Mouse (Mus musculus) right cerebral cortex, postnatal 36 days (tissue): Measurements from ENCODE around the gene Por.

Experiments used
- DNase-seq, 2 experiments: peaks; one replicate each; pipeline ENCODE4 v3.0.0; 2022; ENCODE audit warnings: low spot score in 2 of 2, mixed read lengths in 1 of 2

The Por gene

GRCm38 (mm10) chr5:135726641-135727346 is 57.0 kb downstream of the Por start:
- DNase-seq = no peak

- DNase-seq = no peak
Measured at GRCm38 (mm10) chr5:135727871-135728270, 58.0 kb downstream of the Por start.

- DNase-seq = no peak
Measured at GRCm38 (mm10) chr5:135728361-135728760, 58.5 kb downstream of the Por start.

- no peak for DNase-seq
Measured at GRCm38 (mm10) chr5:135729351-135729750, 59.5 kb downstream of the Por start.

GRCm38 (mm10) chr5:135730278-135730677 is 60.4 kb downstream of the Por start:
- DNase-seq = no peak

GRCm38 (mm10) chr5:135730916-135731315 is 61.1 kb downstream of the Por start:
- DNase-seq = no peak

- no peak for DNase-seq
Measured at GRCm38 (mm10) chr5:135731322-135731721, 61.5 kb downstream of the Por start.

- DNase-seq = no peak
Measured at GRCm38 (mm10) chr5:135733071-135733470, 63.2 kb downstream of the Por start.

GRCm38 (mm10) chr5:135734057-135734680 is 64.3 kb downstream of the Por start:
- DNase-seq = no peak

- no peak for DNase-seq
Measured at GRCm38 (mm10) chr5:135735741-135736140, 65.9 kb downstream of the Por start.

GRCm38 (mm10) chr5:135736544-135736943 is 66.7 kb downstream of the Por start:
- no peak for DNase-seq

- no peak for DNase-seq
Measured at GRCm38 (mm10) chr5:135737154-135737553, 67.3 kb downstream of the Por start.

- DNase-seq = no peak
Measured at GRCm38 (mm10) chr5:135738266-135738665, 68.4 kb downstream of the Por start.

GRCm38 (mm10) chr5:135742156-135742555 is 72.3 kb downstream of the Por start:
- DNase-seq = no peak

- no peak for DNase-seq
Measured at GRCm38 (mm10) chr5:135742941-135743740, 73.3 kb downstream of the Por start.

- DNase-seq = peak; percentile 90 to 92
Measured at GRCm38 (mm10) chr5:135743741-135744609, 74.1 kb downstream of the Por start, which contains the start of gene Tmem120a. TSS of gene Tmem120a (minus strand) at chr5:135744448.

- no peak for DNase-seq
Measured at GRCm38 (mm10) chr5:135744742-135745141, 74.9 kb downstream of the Por start.

GRCm38 (mm10) chr5:135751041-135751440 is 81.2 kb downstream of the Por start:
- no peak for DNase-seq

- DNase-seq = no peak
Measured at GRCm38 (mm10) chr5:135751595-135751994, 81.8 kb downstream of the Por start.

- DNase-seq = no peak
Measured at GRCm38 (mm10) chr5:135761881-135762280, 92.0 kb downstream of the Por start.

GRCm38 (mm10) chr5:135763526-135763925 is 93.7 kb downstream of the Por start:
- peak in 1 of 2 experiments; percentile 48 for DNase-seq

- DNase-seq = no peak
Measured at GRCm38 (mm10) chr5:135764971-135765370, 95.1 kb downstream of the Por start.
